Mouse (Mus musculus): ENCODE measurements around the gene 1110004F10Rik.

- TF ChIP-seq POLR2A (IDR thresholded peaks at IDR 0.05; ENCODE audit: control insufficient read depth, low read depth, low read length): no peak
- no peak for TF ChIP-seq CTCF (IDR thresholded peaks at IDR 0.05; ENCODE audit: control insufficient read depth, insufficient read depth, insufficient replicate concordance, low read depth, low read length)
These were observed 1.3 kb downstream of the 1110004F10Rik start for GRCm38 (mm10) chr7:116040470-116041019.

Measured in testis, adult 2 months (tissue).